Mouse (Mus musculus) stomach, embryonic 14.5 days (tissue): ENCODE measurements around the gene Fam69b. TPM values are rescaled to one million over a fixed set of nuclear protein-coding genes. Genes with fewer than 3 reads are reported as not detected.
A peak's percentile ranks its signal among the peaks of the same experiment; 100 is the strongest.

Experiments
- ATAC-seq: fragments of 200-750 bp; cut with Nextera tagmentation; 2 replicates; pipeline ENCODE4 v1.8.0; 2017; ENCODE audit warnings: low read depth, moderate TSS enrichment; ENCODE audit not compliant: insufficient number of reproducible peaks, insufficient read depth, low FRiP score
- H3K27ac ChIP-seq: fragments of 300-500 bp; sonication (generic); 2 replicates; pipeline ENCODE4 v1.5.1; 2014; ENCODE audit warnings: mild to moderate bottlenecking, low read length, moderate library complexity, mixed read lengths
- H3K27me3 ChIP-seq: fragments of 300-500 bp; sonication (generic); 2 replicates; pipeline ENCODE4 v1.6.1; 2014; ENCODE audit warnings: low read length, control low read depth, mixed read lengths; ENCODE audit not compliant: control insufficient read depth, insufficient read depth
- H3K36me3 ChIP-seq: fragments of 300-500 bp; sonication (generic); 2 replicates; pipeline ENCODE4 v1.6.1; 2014; ENCODE audit warnings: mild to moderate bottlenecking, control low read depth, low read length, moderate library complexity, mixed read lengths; ENCODE audit not compliant: control insufficient read depth, insufficient read depth
- H3K4me1 ChIP-seq: fragments of 300-500 bp; sonication (generic); 2 replicates; pipeline ENCODE4 v1.6.1; 2014; ENCODE audit warnings: low read length, control low read depth, mixed read lengths; ENCODE audit not compliant: control insufficient read depth, insufficient read depth
- H3K4me2 ChIP-seq: fragments of 300-500 bp; sonication (generic); replicated peaks from 2 replicates; pipeline ENCODE4 v1.6.1; 2014; ENCODE audit warnings: low read depth, low read length, control low read depth
- H3K4me3 ChIP-seq: fragments of 300-500 bp; sonication (generic); 2 replicates; pipeline ENCODE4 v1.5.1; 2014; ENCODE audit warnings: low read depth, low read length, control low read depth
- H3K9ac ChIP-seq: fragments of 300-500 bp; sonication (generic); replicated peaks from 2 replicates; pipeline ENCODE4 v1.6.1; 2014; ENCODE audit warnings: low read depth, mild to moderate bottlenecking, control low read depth, low read length, moderate library complexity, mixed read lengths
- H3K9me3 ChIP-seq: fragments of 300-500 bp; sonication (generic); 2 replicates; pipeline ENCODE4 v1.6.1; 2016; ENCODE audit warnings: low read depth, low read length, control low read depth; ENCODE audit not compliant: control insufficient read depth
- WGBS: fragments of 180-500 bp; shearing (Covaris S2); extraction: QIAGEN DNeasy Blood & Tissue Kit; methylation state at CpG from one replicate; pipeline ENCODE4 v1.1.7; 2014; 5-methylcytosine and 5-hydroxymethylcytosine counted together
- polyA plus RNA-seq: library from polyadenylated mRNA; unstranded; fragments of >200 nt; fragmentation: Nextera tagmentation; extraction: Ambion mirVana; gene quantifications from 2 replicates; pipeline ENCODE4 v1.2.1, GENCODE M21; 2014

Gene Fam69b
- polyA plus RNA-seq, 1 experiment from 2014 or later, result 37.7 TPM

- Histone ChIP-seq H3K4me3 (no peak overlapping the region), H3K4me1 (peaks cover 19% of the 10 kb centered on the region; the same call in 1 of the 2 replicates), H3K9ac (no peak overlapping the region), H3K36me3 (no peaks in the 10 kb centered on the region), H3K27me3 (no peaks in the 10 kb centered on the region), H3K27ac (no peak overlapping the region), H3K9me3 (no peaks in the 10 kb centered on the region), H3K4me2 (no peak overlapping the region)
- no peak for ATAC-seq
Measured at GRCm38 (mm10) chr2:26609261-26609661, 19.0 kb upstream of the Fam69b start.

- H3K27ac ChIP-seq, result no peak overlapping the region
- no peaks in the 10 kb centered on the region for H3K36me3 ChIP-seq
- H3K9ac ChIP-seq, result no peak overlapping the region
- H3K9me3 ChIP-seq, result no peaks in the 10 kb centered on the region
- peaks cover 15% of the 10 kb centered on the region; the same call in 1 of the 2 replicates for H3K4me1 ChIP-seq
- H3K4me3 ChIP-seq, result no peak overlapping the region
- no peaks in the 10 kb centered on the region for H3K27me3 ChIP-seq
- H3K4me2 ChIP-seq, result no peak overlapping the region
- no peak for ATAC-seq
- 79% methylated on average over 3 of the region's 3 CpGs for WGBS
Measured at GRCm38 (mm10) chr2:26610526-26610925, 17.7 kb upstream of the Fam69b start.

GRCm38 (mm10) chr2:26611054-26611453 lies 17.2 kb upstream of the Fam69b start:
- ATAC-seq, result peak; percentile 79
- no peak overlapping the region for H3K9ac ChIP-seq
- no peak overlapping the region for H3K27ac ChIP-seq
- no peaks in the 10 kb centered on the region for H3K9me3 ChIP-seq
- H3K36me3 ChIP-seq, result no peaks in the 10 kb centered on the region
- H3K4me2 ChIP-seq, result no peak overlapping the region
- H3K27me3 ChIP-seq, result no peaks in the 10 kb centered on the region
- H3K4me1 ChIP-seq, result peaks cover 15% of the 10 kb centered on the region; the same call in 1 of the 2 replicates
- no peak overlapping the region for H3K4me3 ChIP-seq

GRCm38 (mm10) chr2:26611896-26612295 lies 16.4 kb upstream of the Fam69b start:
- Histone ChIP-seq H3K27me3 (no peaks in the 10 kb centered on the region), H3K4me2 (no peak overlapping the region), H3K27ac (no peak overlapping the region), H3K4me3 (no peak overlapping the region), H3K9me3 (no peaks in the 10 kb centered on the region), H3K4me1 (peaks cover 9% of the 10 kb centered on the region; the same call in 1 of the 2 replicates), H3K36me3 (no peaks in the 10 kb centered on the region), H3K9ac (no peak overlapping the region)
- no peak for ATAC-seq

GRCm38 (mm10) chr2:26614903-26615302 lies 13.4 kb upstream of the Fam69b start:
- Histone ChIP-seq H3K27ac (no peak overlapping the region), H3K4me3 (no peak overlapping the region), H3K9ac (no peak overlapping the region), H3K4me2 (no peak overlapping the region), H3K36me3 (no peaks in the 10 kb centered on the region), H3K9me3 (no peaks in the 10 kb centered on the region), H3K27me3 (no peaks in the 10 kb centered on the region), H3K4me1 (no peaks in the 10 kb centered on the region)
- WGBS, result 81% methylated on average over 5 of the region's 5 CpGs
- no peak for ATAC-seq

- no peak for ATAC-seq
- no peaks in the 10 kb centered on the region for H3K36me3 ChIP-seq
- no peak overlapping the region for H3K9ac ChIP-seq
- 78% methylated on average over 4 of the region's 4 CpGs for WGBS
- H3K4me1 ChIP-seq, result no peaks in the 10 kb centered on the region
- no peak overlapping the region for H3K4me3 ChIP-seq
- no peaks in the 10 kb centered on the region for H3K9me3 ChIP-seq
- no peak overlapping the region for H3K27ac ChIP-seq
- no peak overlapping the region for H3K4me2 ChIP-seq
- H3K27me3 ChIP-seq, result no peaks in the 10 kb centered on the region
Measured at GRCm38 (mm10) chr2:26615459-26616124, 12.7 kb upstream of the Fam69b start.

GRCm38 (mm10) chr2:26617331-26617730 lies 10.9 kb upstream of the Fam69b start:
- Histone ChIP-seq H3K27me3 (no peaks in the 10 kb centered on the region), H3K9me3 (no peaks in the 10 kb centered on the region), H3K9ac (no peak overlapping the region), H3K27ac (no peak overlapping the region), H3K36me3 (no peaks in the 10 kb centered on the region), H3K4me2 (no peak overlapping the region), H3K4me1 (no peaks in the 10 kb centered on the region), H3K4me3 (no peak overlapping the region)
- 73% methylated on average over 6 of the region's 6 CpGs for WGBS
- ATAC-seq, result no peak

GRCm38 (mm10) chr2:26617928-26618327 lies 10.3 kb upstream of the Fam69b start:
- Histone ChIP-seq H3K36me3 (no peaks in the 10 kb centered on the region), H3K27ac (no peak overlapping the region), H3K4me1 (no peaks in the 10 kb centered on the region), H3K27me3 (no peaks in the 10 kb centered on the region), H3K4me2 (no peak overlapping the region), H3K9ac (no peak overlapping the region), H3K4me3 (no peak overlapping the region), H3K9me3 (no peaks in the 10 kb centered on the region)
- WGBS, result 55% methylated on average over 7 of the region's 7 CpGs
- peak; percentile 42; the same call in 1 of the 2 replicates for ATAC-seq

- no peak overlapping the region for H3K9ac ChIP-seq
- no peak overlapping the region for H3K27ac ChIP-seq
- no peaks in the 10 kb centered on the region for H3K36me3 ChIP-seq
- no peaks in the 10 kb centered on the region for H3K9me3 ChIP-seq
- no peaks in the 10 kb centered on the region for H3K4me1 ChIP-seq
- no peaks in the 10 kb centered on the region for H3K27me3 ChIP-seq
- ATAC-seq, result no peak
- H3K4me2 ChIP-seq, result no peak overlapping the region
- H3K4me3 ChIP-seq, result no peak overlapping the region
- WGBS, result 42% methylated on average over 2 of the region's 2 CpGs
Measured at GRCm38 (mm10) chr2:26621246-26621645, 7.0 kb upstream of the Fam69b start.
